Mouse (Mus musculus): Measurements from ENCODE around the gene Robo2. TPM values are rescaled to one million over a fixed set of nuclear protein-coding genes. Genes with fewer than 3 reads are reported as not detected.

Gene Robo2
- polyA plus RNA-seq, 1 experiment from 2014 or later: 12.1 TPM

DNA sequence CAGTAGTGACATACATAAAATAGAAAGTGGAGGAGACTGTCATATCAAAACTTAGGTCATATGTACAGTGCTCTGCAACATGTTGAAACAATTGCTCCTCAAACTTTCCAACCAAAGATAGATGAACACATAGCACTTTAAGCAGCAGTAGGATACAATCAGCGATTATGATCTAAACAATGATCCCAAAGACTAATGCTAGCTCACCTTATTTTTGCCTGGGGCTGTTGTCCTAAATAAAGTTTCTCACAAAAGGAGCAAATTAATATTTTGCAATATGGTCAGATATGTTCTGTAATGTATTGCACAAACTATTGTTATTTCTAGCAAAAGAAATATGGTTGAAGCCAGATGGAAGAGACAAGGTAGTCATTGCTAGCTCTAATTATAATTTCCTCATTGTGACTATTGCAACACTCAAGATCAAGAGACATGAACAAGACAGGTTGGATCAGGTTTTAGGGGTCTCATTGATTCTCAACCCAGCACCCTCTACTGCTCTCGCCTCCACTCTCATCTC lies 174.2 kb downstream of the Robo2 start:
- Histone ChIP-seq H3K36me3 (no peaks in the 10 kb centered on the region), H3K27ac (no peak overlapping the region), H3K9me3 (replicated peaks) (no peaks in the 10 kb centered on the region), H3K27me3 (replicated peaks) (no peaks in the 10 kb centered on the region), H3K4me1 (no peaks in the 10 kb centered on the region), H3K9ac (no peak overlapping the region), H3K4me3 (no peak overlapping the region), H3K4me2 (no peak overlapping the region)
- ATAC-seq: no peak
- WGBS (ENCODE audit: insufficient replicate concordance): 63% methylated on average over 2 of the region's 2 CpGs

DNA sequence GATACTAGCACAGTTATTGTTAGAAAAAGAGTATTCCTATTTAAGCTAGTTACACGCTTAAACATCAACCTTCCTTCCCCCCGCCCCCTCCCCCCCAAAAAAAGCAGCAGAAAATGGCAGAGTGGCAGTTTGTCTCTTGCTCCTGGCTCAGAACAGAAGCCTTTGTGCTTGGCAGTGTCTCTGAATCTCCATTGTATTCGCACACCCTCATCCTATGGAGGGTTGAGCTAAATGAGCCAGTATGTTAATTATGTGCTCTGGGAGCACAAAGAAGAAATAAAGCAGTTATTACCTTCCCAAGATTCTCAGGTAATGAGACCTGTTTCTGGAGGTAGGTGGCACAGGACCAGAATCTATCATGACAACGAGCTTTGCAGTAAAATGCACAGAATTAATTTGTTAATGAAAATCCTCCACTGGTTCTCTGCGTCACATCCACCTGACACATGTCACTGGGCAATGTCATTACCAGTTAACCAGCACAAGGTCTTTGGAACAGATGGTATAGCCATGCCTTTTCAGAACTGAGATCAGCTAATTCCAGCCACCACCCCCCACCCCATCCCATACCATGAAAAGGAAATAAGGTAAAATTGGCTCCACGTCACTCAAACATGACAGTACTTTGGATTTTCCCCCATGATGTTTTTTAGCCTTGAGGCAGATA lies 177.1 kb downstream of the Robo2 start:
- WGBS (ENCODE audit: insufficient replicate concordance): 65% methylated on average over 6 of the region's 6 CpGs
- H3K9me3 ChIP-seq (replicated peaks): no peaks in the 10 kb centered on the region
- H3K9ac ChIP-seq: no peak overlapping the region
- H3K4me2 ChIP-seq: no peak overlapping the region
- H3K4me3 ChIP-seq: no peak overlapping the region
- H3K27me3 ChIP-seq (replicated peaks): no peaks in the 10 kb centered on the region
- no peaks in the 10 kb centered on the region for H3K36me3 ChIP-seq
- H3K4me1 ChIP-seq: no peaks in the 10 kb centered on the region
- ATAC-seq: no peak
- no peak overlapping the region for H3K27ac ChIP-seq

DNA sequence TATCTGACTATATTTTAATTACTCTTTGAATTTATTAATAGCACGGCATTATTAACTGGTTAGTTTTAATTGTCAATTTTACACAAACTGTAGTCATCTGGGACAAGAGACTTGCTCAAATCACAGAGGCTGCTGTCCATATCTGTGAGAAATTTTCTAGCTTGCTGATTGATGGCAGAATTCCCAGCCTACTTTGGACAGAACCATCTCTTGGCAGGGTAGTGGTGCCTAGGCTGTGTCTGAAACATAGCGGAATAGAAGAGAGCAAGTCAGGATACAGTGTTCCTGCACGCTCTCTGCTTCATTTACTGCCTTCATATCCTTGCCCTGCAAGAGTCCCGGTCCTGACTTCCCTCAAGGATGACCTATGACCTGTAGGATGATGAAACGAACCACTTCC lies 178.0 kb downstream of the Robo2 start:
- H3K9me3 ChIP-seq (replicated peaks): no peaks in the 10 kb centered on the region
- 58% methylated on average over 5 of the region's 5 CpGs for WGBS (ENCODE audit: insufficient replicate concordance)
- H3K4me1 ChIP-seq: no peaks in the 10 kb centered on the region
- H3K27me3 ChIP-seq (replicated peaks): no peaks in the 10 kb centered on the region
- no peak for ATAC-seq
- H3K9ac ChIP-seq: no peak overlapping the region
- H3K36me3 ChIP-seq: no peaks in the 10 kb centered on the region
- H3K4me3 ChIP-seq: no peak overlapping the region
- H3K27ac ChIP-seq: no peak overlapping the region
- no peak overlapping the region for H3K4me2 ChIP-seq

DNA sequence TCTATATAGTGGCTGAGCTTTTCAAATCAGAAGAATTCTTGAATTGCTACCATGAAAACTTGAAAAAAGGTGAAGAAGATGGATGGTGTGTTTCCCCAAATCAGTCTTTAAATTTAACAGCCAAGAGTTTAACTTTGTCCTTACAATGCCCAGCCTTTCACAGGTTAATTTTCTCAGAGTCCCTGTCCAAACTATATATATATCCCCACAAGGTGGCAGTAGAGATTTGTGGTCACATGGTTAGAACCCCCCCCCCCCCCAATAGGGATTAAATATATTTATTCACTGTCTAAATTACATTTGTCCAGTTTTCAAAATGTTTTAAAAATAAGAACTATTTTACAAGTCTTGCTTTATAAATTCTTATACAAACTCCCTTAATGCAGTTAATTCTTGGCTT lies 184.3 kb downstream of the Robo2 start:
- Histone ChIP-seq H3K9me3 (replicated peaks) (no peaks in the 10 kb centered on the region), H3K36me3 (no peaks in the 10 kb centered on the region), H3K4me2 (no peak overlapping the region), H3K27ac (no peak overlapping the region), H3K4me3 (no peak overlapping the region), H3K27me3 (replicated peaks) (no peaks in the 10 kb centered on the region), H3K9ac (no peak overlapping the region), H3K4me1 (no peaks in the 10 kb centered on the region)
- no peak for ATAC-seq

DNA sequence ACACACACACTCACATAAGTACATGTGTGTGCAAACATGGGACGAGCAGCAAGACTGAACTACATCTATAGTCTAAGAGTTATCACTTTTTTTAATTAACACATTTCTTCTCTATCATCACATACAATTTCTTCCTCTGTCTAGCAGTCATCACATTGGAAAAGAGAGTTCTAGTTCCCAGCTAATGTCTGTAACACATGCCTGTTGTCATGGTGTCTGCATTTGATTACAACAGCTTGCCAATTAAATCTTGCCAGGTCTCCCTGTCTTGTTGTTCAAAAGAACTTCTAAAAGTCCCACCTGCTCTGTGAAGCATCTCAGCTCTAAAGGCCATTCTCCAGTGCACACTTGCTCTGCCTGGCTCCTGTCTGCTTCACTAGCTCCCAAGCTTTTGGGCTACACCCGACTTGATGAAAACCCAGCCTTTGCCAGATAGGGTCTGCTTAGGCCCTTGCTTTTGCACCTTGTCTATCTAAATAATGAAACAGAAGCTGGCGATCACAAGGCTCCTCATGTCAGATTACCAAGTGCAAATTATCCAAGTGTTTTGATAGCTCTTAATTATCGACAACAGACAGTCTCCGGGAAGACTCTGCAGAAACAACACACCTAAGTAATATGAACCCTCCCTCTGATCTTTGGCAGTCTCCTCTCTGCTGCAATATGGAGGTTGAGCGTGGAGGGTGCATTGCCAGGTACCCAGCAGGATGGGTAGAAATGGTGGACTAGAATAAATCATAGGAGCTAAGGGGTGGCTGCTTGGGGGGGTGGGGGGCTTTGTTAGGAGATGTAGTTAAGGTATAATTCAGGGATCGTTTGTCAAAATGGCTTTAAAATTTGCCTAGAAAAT lies 186.0 kb downstream of the Robo2 start:
- 57% methylated on average over 7 of the region's 7 CpGs for WGBS (ENCODE audit: insufficient replicate concordance)

DNA sequence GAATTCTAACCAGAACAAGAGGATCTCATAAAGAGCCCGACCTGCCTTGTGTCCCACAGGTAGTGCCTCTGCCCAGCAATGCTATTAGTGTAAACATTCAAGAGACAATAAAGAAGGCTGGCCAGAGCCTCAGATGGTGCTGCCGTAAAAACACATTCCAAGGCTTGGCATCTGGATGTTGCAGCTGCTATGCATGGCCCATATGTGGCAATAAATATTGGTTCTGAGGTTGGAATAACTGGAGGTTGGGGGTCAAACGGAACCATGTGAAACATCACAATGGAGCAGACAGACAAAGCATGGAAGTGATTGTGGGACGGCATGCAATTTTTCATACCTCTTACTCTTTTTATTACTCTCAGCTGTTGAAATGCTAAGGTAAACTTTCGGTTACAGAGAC lies 189.1 kb downstream of the Robo2 start:
- no peaks in the 10 kb centered on the region for H3K36me3 ChIP-seq
- H3K27ac ChIP-seq: no peak overlapping the region
- H3K4me2 ChIP-seq: no peak overlapping the region
- H3K4me1 ChIP-seq: no peaks in the 10 kb centered on the region
- H3K9ac ChIP-seq: no peak overlapping the region
- no peak for ATAC-seq
- 64% methylated on average over 5 of the region's 5 CpGs for WGBS (ENCODE audit: insufficient replicate concordance)
- H3K4me3 ChIP-seq: no peak overlapping the region
- no peaks in the 10 kb centered on the region for H3K9me3 ChIP-seq (replicated peaks)
- H3K27me3 ChIP-seq (replicated peaks): no peaks in the 10 kb centered on the region

More for the DNA sequence above, 186.0 kb downstream of the Robo2 start:
- no peaks in the 10 kb centered on the region for H3K27me3 ChIP-seq (replicated peaks)
- no peaks in the 10 kb centered on the region for H3K36me3 ChIP-seq
- H3K9ac ChIP-seq: no peak overlapping the region
- no peak for ATAC-seq
- no peaks in the 10 kb centered on the region for H3K9me3 ChIP-seq (replicated peaks)
- no peaks in the 10 kb centered on the region for H3K4me1 ChIP-seq
- H3K27ac ChIP-seq: no peak overlapping the region
- H3K4me3 ChIP-seq: no peak overlapping the region
- H3K4me2 ChIP-seq: no peak overlapping the region

DNA sequence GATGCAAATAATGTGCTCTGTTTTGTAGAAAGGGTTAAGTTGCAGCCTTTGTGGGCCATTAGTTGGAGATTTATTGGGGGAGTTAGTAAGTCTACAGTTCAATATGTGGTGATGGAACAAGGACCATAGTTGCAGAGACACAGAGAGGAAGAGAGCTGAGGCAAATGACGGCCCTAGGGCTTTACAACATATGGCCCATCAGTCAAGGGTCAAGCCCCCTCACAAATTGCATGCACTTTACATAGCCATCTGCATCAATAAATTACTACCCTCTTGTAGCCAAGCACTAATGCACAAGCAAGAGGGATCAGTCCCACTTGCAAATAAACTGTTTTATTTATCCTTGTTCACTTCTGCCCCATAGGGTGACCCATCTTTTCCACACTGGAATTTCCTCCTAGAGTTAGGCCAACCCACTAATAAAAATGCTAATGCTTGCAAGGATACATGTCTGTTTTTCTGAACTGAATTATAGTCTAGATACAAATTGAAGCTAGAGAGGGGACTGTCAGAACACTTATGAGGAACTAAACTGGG lies 194.7 kb downstream of the Robo2 start:
- ATAC-seq: no peak
- WGBS (ENCODE audit: insufficient replicate concordance): 60% methylated on average over 1 of the region's 1 CpGs
- H3K4me3 ChIP-seq: no peak overlapping the region

DNA sequence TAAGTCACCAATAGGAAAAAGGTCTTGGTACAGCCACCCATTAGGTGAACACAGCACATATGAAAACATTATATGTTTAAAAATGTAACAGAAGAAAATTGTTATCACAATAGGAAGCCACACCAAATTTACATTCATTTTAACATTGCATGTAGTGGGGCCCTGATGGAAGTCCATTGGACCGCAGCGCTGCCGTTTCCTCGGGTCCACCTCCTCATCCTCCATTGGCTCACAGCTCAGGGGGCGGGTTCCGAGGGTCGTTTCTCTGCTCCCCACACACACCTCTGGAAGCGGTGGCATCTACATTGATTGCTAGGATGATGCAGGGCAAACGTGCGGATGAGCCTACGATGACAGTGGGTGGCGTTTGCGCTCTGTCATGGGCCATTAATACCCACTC lies 195.8 kb downstream of the Robo2 start:
- Histone ChIP-seq H3K4me3 (no peak overlapping the region), H3K4me1 (no peaks in the 10 kb centered on the region), H3K9ac (no peak overlapping the region), H3K4me2 (no peak overlapping the region), H3K36me3 (no peaks in the 10 kb centered on the region), H3K27ac (no peak overlapping the region), H3K9me3 (replicated peaks) (no peaks in the 10 kb centered on the region), H3K27me3 (replicated peaks) (no peaks in the 10 kb centered on the region)
- ATAC-seq: no peak
- 79% methylated on average over 13 of the region's 13 CpGs for WGBS (ENCODE audit: insufficient replicate concordance)

More for the DNA sequence above, 194.7 kb downstream of the Robo2 start:
- Histone ChIP-seq H3K9ac (no peak overlapping the region), H3K27me3 (replicated peaks) (no peaks in the 10 kb centered on the region), H3K27ac (no peak overlapping the region), H3K4me1 (no peaks in the 10 kb centered on the region), H3K36me3 (no peaks in the 10 kb centered on the region), H3K4me2 (no peak overlapping the region), H3K9me3 (replicated peaks) (no peaks in the 10 kb centered on the region)

DNA sequence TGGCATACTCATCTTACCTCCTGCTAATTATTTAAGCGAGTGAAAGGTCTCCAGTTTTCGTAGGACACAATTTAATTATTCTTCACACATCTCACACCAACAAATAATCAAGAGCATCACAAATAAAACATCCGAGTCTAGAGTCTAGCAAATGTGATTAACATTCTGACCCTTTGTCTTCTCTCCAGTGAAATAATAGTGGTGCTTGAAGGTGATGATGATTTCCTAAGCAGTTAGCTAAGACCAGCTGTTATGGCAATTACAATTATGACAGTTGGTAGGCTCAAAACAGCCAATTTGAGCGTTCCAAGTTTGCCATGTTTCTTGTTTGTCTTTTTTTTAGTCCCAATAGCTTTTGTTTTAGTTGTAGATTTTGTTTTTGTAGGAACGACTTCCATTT lies 210.9 kb downstream of the Robo2 start:
- no peak overlapping the region for H3K27ac ChIP-seq
- H3K27me3 ChIP-seq (replicated peaks): no peaks in the 10 kb centered on the region
- H3K9me3 ChIP-seq (replicated peaks): no peaks in the 10 kb centered on the region
- H3K4me2 ChIP-seq: no peak overlapping the region
- no peak overlapping the region for H3K9ac ChIP-seq
- no peak for ATAC-seq
- H3K4me3 ChIP-seq: no peak overlapping the region
- no peaks in the 10 kb centered on the region for H3K4me1 ChIP-seq
- WGBS (ENCODE audit: insufficient replicate concordance): 73% methylated on average over 5 of the region's 5 CpGs
- H3K36me3 ChIP-seq: no peaks in the 10 kb centered on the region

DNA sequence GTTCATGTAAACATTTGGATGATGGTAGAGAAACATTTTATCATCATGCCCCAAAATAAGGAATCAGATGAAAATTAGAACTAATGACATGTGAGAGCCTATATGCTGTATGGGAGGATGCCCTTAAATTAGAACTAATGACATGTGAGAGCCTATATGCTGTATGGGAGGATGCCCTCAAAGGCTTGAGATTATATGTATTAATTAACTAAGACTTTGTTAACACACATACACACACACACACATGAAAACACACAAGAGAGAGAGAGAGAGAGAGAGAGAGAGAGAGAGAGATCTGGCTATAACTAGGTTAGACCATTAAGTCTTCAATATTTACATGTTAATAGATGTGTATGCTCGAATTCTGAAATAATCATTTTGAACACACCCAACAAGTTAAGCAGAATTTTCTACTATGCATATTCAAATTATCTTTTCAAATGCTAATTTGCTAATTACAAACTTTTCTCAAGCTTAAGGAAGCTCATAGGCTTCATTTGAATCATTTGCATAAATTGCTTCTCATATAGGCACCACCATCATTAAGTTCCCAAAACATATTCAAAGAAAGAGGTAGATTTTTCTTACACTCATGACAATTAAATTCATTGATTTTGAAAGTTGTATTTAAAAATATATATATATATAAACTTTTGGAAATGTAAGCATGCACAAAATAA lies 211.5 kb downstream of the Robo2 start:
- H3K27ac ChIP-seq: no peak overlapping the region
- no peak for ATAC-seq
- no peaks in the 10 kb centered on the region for H3K4me1 ChIP-seq
- H3K9ac ChIP-seq: no peak overlapping the region
- no peaks in the 10 kb centered on the region for H3K9me3 ChIP-seq (replicated peaks)
- H3K27me3 ChIP-seq (replicated peaks): no peaks in the 10 kb centered on the region
- no peak overlapping the region for H3K4me2 ChIP-seq
- H3K4me3 ChIP-seq: no peak overlapping the region
- H3K36me3 ChIP-seq: no peaks in the 10 kb centered on the region
- 57% methylated on average over 1 of the region's 1 CpGs for WGBS (ENCODE audit: insufficient replicate concordance)

DNA sequence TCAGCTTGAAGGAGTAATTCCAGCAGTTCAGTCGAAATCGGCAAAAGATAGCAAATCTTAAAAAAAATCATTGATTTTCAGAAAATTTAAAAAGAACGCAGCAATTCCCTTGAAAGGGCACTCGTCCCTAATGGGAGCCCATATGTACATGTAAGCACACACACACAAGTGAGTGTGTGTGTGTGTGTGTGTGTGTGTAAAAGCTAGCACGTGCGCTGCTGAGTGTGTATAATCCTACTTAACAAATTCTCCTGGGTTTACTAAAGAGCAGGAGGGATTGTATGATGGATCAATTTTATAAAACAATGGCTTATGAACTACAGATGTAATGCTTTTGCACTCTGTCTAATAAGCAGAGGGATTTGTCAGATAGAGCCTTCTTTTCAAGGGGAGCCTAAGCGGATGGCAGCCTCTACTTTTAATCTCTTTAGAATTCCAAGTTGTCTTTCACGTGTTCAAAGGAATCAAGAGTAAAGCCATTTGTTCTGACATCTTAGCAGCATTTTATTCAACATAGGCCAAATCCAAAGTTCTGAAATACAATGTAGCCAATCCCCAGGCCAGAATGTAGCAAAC lies 218.6 kb downstream of the Robo2 start:
- no peak for ATAC-seq

More for the DNA sequence above, 218.6 kb downstream of the Robo2 start:
- Histone ChIP-seq H3K9me3 (replicated peaks) (no peaks in the 10 kb centered on the region), H3K27me3 (replicated peaks) (no peaks in the 10 kb centered on the region), H3K4me2 (no peak overlapping the region), H3K27ac (no peak overlapping the region), H3K4me1 (no peaks in the 10 kb centered on the region), H3K4me3 (no peak overlapping the region), H3K9ac (no peak overlapping the region), H3K36me3 (no peaks in the 10 kb centered on the region)
- WGBS (ENCODE audit: insufficient replicate concordance): 78% methylated on average over 8 of the region's 8 CpGs
